Mouse (Mus musculus): ENCODE measurements around the gene Cttnbp2nl. TPM values are rescaled to one million over a fixed set of nuclear protein-coding genes. Genes with fewer than 3 reads are reported as not detected.
A peak's percentile ranks its signal among the peaks of the same experiment; 100 is the strongest.

Gene Cttnbp2nl
- total RNA-seq, 2 experiments from 2014 or later, result 4.1 to 4.4 TPM

- no peak for DNase-seq
- intact Hi-C loops (cut with DNase I), result no loop called here
Observed at GRCm38 (mm10) chr3:104987884-104988283, 65.1 kb downstream of the Cttnbp2nl start.

GRCm38 (mm10) chr3:104979735-104980134 lies 73.2 kb downstream of the Cttnbp2nl start:
- intact Hi-C loops (cut with DNase I), result no loop called here

GRCm38 (mm10) chr3:104967548-104968300 lies 85.2 kb downstream of the Cttnbp2nl start:
- intact Hi-C loops (cut with DNase I), result loop anchor here (5.0 kb wide), 3 partner anchors 80 to 255 kb away; no protein-coding TSS in a partner anchor
- peak; percentile 89 to 96 for DNase-seq

More at GRCm38 (mm10) chr3:104979735-104980134, 73.2 kb downstream of the Cttnbp2nl start:
- no peak for DNase-seq

- DNase-seq, result no peak
- intact Hi-C loops (cut with DNase I), result loop anchor here (5.0 kb wide), 3 partner anchors 79 to 254 kb away; no protein-coding TSS in a partner anchor
Observed at GRCm38 (mm10) chr3:104965991-104966554, 86.9 kb downstream of the Cttnbp2nl start.

- intact Hi-C loops (cut with DNase I), result loop anchor here (5.0 kb wide), 3 partner anchors 78 to 253 kb away; no protein-coding TSS in a partner anchor
Observed at GRCm38 (mm10) chr3:104965070-104965855, 87.7 kb downstream of the Cttnbp2nl start.

GRCm38 (mm10) chr3:104963331-104964276 lies 89.3 kb downstream of the Cttnbp2nl start:
- no peak for DNase-seq
- intact Hi-C loops (cut with DNase I), result no loop called here

More at GRCm38 (mm10) chr3:104965070-104965855, 87.7 kb downstream of the Cttnbp2nl start:
- DNase-seq, result no peak

- DNase-seq, result no peak
- intact Hi-C loops (cut with DNase I), result no loop called here
Observed at GRCm38 (mm10) chr3:104962866-104963265, 90.1 kb downstream of the Cttnbp2nl start.

- DNase-seq, result no peak
- intact Hi-C loops (cut with DNase I), result no loop called here
Observed at GRCm38 (mm10) chr3:104962141-104962611, 90.8 kb downstream of the Cttnbp2nl start.

- intact Hi-C loops (cut with DNase I), result no loop called here
- no peak for DNase-seq
Observed at GRCm38 (mm10) chr3:104961066-104962059, 91.6 kb downstream of the Cttnbp2nl start, which contains the start of gene Wnt2b. Gene Wnt2b (minus strand): TSS chr3:104961921.

GRCm38 (mm10) chr3:104960026-104961000 lies 92.6 kb downstream of the Cttnbp2nl start:
- DNase-seq, result no peak
- intact Hi-C loops (cut with DNase I), result no loop called here

GRCm38 (mm10) chr3:104956131-104956581 lies 96.8 kb downstream of the Cttnbp2nl start:
- DNase-seq, result no peak
- intact Hi-C loops (cut with DNase I), result no loop called here

GRCm38 (mm10) chr3:104954551-104954950 lies 98.4 kb downstream of the Cttnbp2nl start:
- intact Hi-C loops (cut with DNase I), result no loop called here
- no peak for DNase-seq

- no peak for DNase-seq
- intact Hi-C loops (cut with DNase I), result no loop called here
Observed at GRCm38 (mm10) chr3:104954137-104954536, 98.8 kb downstream of the Cttnbp2nl start.

- no peak for DNase-seq
- intact Hi-C loops (cut with DNase I), result no loop called here
Observed at GRCm38 (mm10) chr3:104952891-104953670, 99.9 kb downstream of the Cttnbp2nl start.

All from gastrocnemius, postnatal 36 days (tissue).